Mouse (Mus musculus): Measurements from ENCODE around the gene Rtn4ip1. TPM values are rescaled to one million over a fixed set of nuclear protein-coding genes. Genes with fewer than 3 reads are reported as not detected.

Rtn4ip1 gene
- polyA plus RNA-seq, 1 experiment, result 7.9 TPM

- H3ac ChIP-seq (ENCODE audit: control insufficient read depth, insufficient read length, low read depth), result no peak overlapping the region
- no peaks in the 10 kb centered on the region for H3K79me2 ChIP-seq (ENCODE audit: control insufficient read depth, insufficient read depth)
- H3K36me3 ChIP-seq (ENCODE audit: control insufficient read depth, insufficient read depth), result peaks cover 43% of the 10 kb centered on the region
- H3K4me3 ChIP-seq (ENCODE audit: insufficient read depth, poor library complexity, severe bottlenecking), result no peak overlapping the region
- no peaks in the 10 kb centered on the region for H3K79me3 ChIP-seq (ENCODE audit: low read depth)
- TF ChIP-seq MAX (IDR thresholded peaks at IDR 0.05) (no peak), CEBPB (IDR thresholded peaks at IDR 0.05; ENCODE audit: low read depth) (no peak), MYOG (IDR thresholded peaks at IDR 0.05; ENCODE audit: control insufficient read depth, extremely low read depth, insufficient read length) (no peak), USF1 (IDR thresholded peaks at IDR 0.05; ENCODE audit: low read depth) (no peak), FOSL1 (IDR thresholded peaks at IDR 0.05; ENCODE audit: insufficient read depth, low read length, poor library complexity, severe bottlenecking) (no peak)
- no peaks in the 10 kb centered on the region for H3K27me3 ChIP-seq (ENCODE audit: control insufficient read depth, insufficient read depth, insufficient read length)
These were observed 27.0 kb downstream of the Rtn4ip1 start for GRCm38 (mm10) chr10:43928596-43928995.

GRCm38 (mm10) chr10:43939136-43939662 is 37.6 kb downstream of the Rtn4ip1 start:
- Histone ChIP-seq H3K79me3 (ENCODE audit: low read depth) (no peaks in the 10 kb centered on the region), H3K27me3 (ENCODE audit: control insufficient read depth, insufficient read depth, insufficient read length) (no peaks in the 10 kb centered on the region), H3K36me3 (ENCODE audit: control insufficient read depth, insufficient read depth) (peaks cover 30% of the 10 kb centered on the region), H3ac (ENCODE audit: control insufficient read depth, insufficient read length, low read depth) (no peak overlapping the region), H3K79me2 (ENCODE audit: control insufficient read depth, insufficient read depth) (no peaks in the 10 kb centered on the region), H3K4me3 (ENCODE audit: insufficient read depth, poor library complexity, severe bottlenecking) (no peak overlapping the region)
- TF ChIP-seq FOSL1 (IDR thresholded peaks at IDR 0.05; ENCODE audit: insufficient read depth, low read length, poor library complexity, severe bottlenecking) (no peak), MAX (IDR thresholded peaks at IDR 0.05) (no peak), USF1 (IDR thresholded peaks at IDR 0.05; ENCODE audit: low read depth) (no peak), MYOG (IDR thresholded peaks at IDR 0.05; ENCODE audit: control insufficient read depth, extremely low read depth, insufficient read length) (no peak), CEBPB (IDR thresholded peaks at IDR 0.05; ENCODE audit: low read depth) (no peak), MYOD1 (IDR thresholded peaks at IDR 0.05; ENCODE audit: control insufficient read depth, insufficient read length, low read depth) (no peak), CTCF (IDR thresholded peaks at IDR 0.05; ENCODE audit: control insufficient read depth, insufficient read depth, insufficient read length) (no peak)

- no peak for TF ChIP-seq CTCF (IDR thresholded peaks at IDR 0.05; ENCODE audit: control insufficient read depth, insufficient read depth, insufficient read length)
- TF ChIP-seq CEBPB (IDR thresholded peaks at IDR 0.05; ENCODE audit: low read depth), result no peak
- TF ChIP-seq MAX (IDR thresholded peaks at IDR 0.05), result no peak
- TF ChIP-seq USF1 (IDR thresholded peaks at IDR 0.05; ENCODE audit: low read depth), result no peak
- no peak for TF ChIP-seq MYOG (IDR thresholded peaks at IDR 0.05; ENCODE audit: control insufficient read depth, extremely low read depth, insufficient read length)
- TF ChIP-seq FOSL1 (IDR thresholded peaks at IDR 0.05; ENCODE audit: insufficient read depth, low read length, poor library complexity, severe bottlenecking), result no peak
- TF ChIP-seq MYOD1 (IDR thresholded peaks at IDR 0.05; ENCODE audit: control insufficient read depth, insufficient read length, low read depth), result no peak
- H3K79me3 ChIP-seq (ENCODE audit: low read depth), result no peaks in the 10 kb centered on the region
- no peaks in the 10 kb centered on the region for H3K27me3 ChIP-seq (ENCODE audit: control insufficient read depth, insufficient read depth, insufficient read length)
- H3ac ChIP-seq (ENCODE audit: control insufficient read depth, insufficient read length, low read depth), result no peak overlapping the region
- peaks cover 27% of the 10 kb centered on the region for H3K36me3 ChIP-seq (ENCODE audit: control insufficient read depth, insufficient read depth)
- no peak overlapping the region for H3K4me3 ChIP-seq (ENCODE audit: insufficient read depth, poor library complexity, severe bottlenecking)
- no peaks in the 10 kb centered on the region for H3K79me2 ChIP-seq (ENCODE audit: control insufficient read depth, insufficient read depth)
These were observed 42.1 kb downstream of the Rtn4ip1 start for GRCm38 (mm10) chr10:43943736-43944135.

- H3ac ChIP-seq (ENCODE audit: control insufficient read depth, insufficient read length, low read depth), result no peak overlapping the region
- H3K4me3 ChIP-seq (ENCODE audit: insufficient read depth, poor library complexity, severe bottlenecking), result no peak overlapping the region
- H3K27me3 ChIP-seq (ENCODE audit: control insufficient read depth, insufficient read depth, insufficient read length), result no peaks in the 10 kb centered on the region
- no peaks in the 10 kb centered on the region for H3K79me3 ChIP-seq (ENCODE audit: low read depth)
- no peak for TF ChIP-seq MYOG (IDR thresholded peaks at IDR 0.05; ENCODE audit: control insufficient read depth, extremely low read depth, insufficient read length)
- no peak for TF ChIP-seq USF1 (IDR thresholded peaks at IDR 0.05; ENCODE audit: low read depth)
- no peak for TF ChIP-seq FOSL1 (IDR thresholded peaks at IDR 0.05; ENCODE audit: insufficient read depth, low read length, poor library complexity, severe bottlenecking)
- no peak for TF ChIP-seq CTCF (IDR thresholded peaks at IDR 0.05; ENCODE audit: control insufficient read depth, insufficient read depth, insufficient read length)
- TF ChIP-seq CEBPB (IDR thresholded peaks at IDR 0.05; ENCODE audit: low read depth), result no peak
- TF ChIP-seq MYOD1 (IDR thresholded peaks at IDR 0.05; ENCODE audit: control insufficient read depth, insufficient read length, low read depth), result no peak
- TF ChIP-seq MAX (IDR thresholded peaks at IDR 0.05), result no peak
- peaks cover 42% of the 10 kb centered on the region for H3K36me3 ChIP-seq (ENCODE audit: control insufficient read depth, insufficient read depth)
- no peaks in the 10 kb centered on the region for H3K79me2 ChIP-seq (ENCODE audit: control insufficient read depth, insufficient read depth)
These were observed 43.8 kb downstream of the Rtn4ip1 start for GRCm38 (mm10) chr10:43945435-43945834.

- H3ac ChIP-seq (ENCODE audit: control insufficient read depth, insufficient read length, low read depth), result no peak overlapping the region
- no peak overlapping the region for H3K4me3 ChIP-seq (ENCODE audit: insufficient read depth, poor library complexity, severe bottlenecking)
- no peak for TF ChIP-seq MAX (IDR thresholded peaks at IDR 0.05)
- TF ChIP-seq CTCF (IDR thresholded peaks at IDR 0.05; ENCODE audit: control insufficient read depth, insufficient read depth, insufficient read length), result peak; percentile 73
- no peak for TF ChIP-seq CEBPB (IDR thresholded peaks at IDR 0.05; ENCODE audit: low read depth)
- no peak for TF ChIP-seq FOSL1 (IDR thresholded peaks at IDR 0.05; ENCODE audit: insufficient read depth, low read length, poor library complexity, severe bottlenecking)
- H3K36me3 ChIP-seq (ENCODE audit: control insufficient read depth, insufficient read depth), result peaks cover 90% of the 10 kb centered on the region
- H3K27me3 ChIP-seq (ENCODE audit: control insufficient read depth, insufficient read depth, insufficient read length), result no peaks in the 10 kb centered on the region
- H3K79me2 ChIP-seq (ENCODE audit: control insufficient read depth, insufficient read depth), result no peaks in the 10 kb centered on the region
- H3K79me3 ChIP-seq (ENCODE audit: low read depth), result no peaks in the 10 kb centered on the region
These were observed 52.3 kb downstream of the Rtn4ip1 start for GRCm38 (mm10) chr10:43953942-43954341.

GRCm38 (mm10) chr10:43964943-43965342 is 63.3 kb downstream of the Rtn4ip1 start:
- no peaks in the 10 kb centered on the region for H3K27me3 ChIP-seq (ENCODE audit: control insufficient read depth, insufficient read depth, insufficient read length)
- no peak for TF ChIP-seq FOSL1 (IDR thresholded peaks at IDR 0.05; ENCODE audit: insufficient read depth, low read length, poor library complexity, severe bottlenecking)
- no peak for TF ChIP-seq CEBPB (IDR thresholded peaks at IDR 0.05; ENCODE audit: low read depth)
- TF ChIP-seq CTCF (IDR thresholded peaks at IDR 0.05; ENCODE audit: control insufficient read depth, insufficient read depth, insufficient read length), result no peak
- TF ChIP-seq MYOG (IDR thresholded peaks at IDR 0.05; ENCODE audit: control insufficient read depth, extremely low read depth, insufficient read length), result no peak
- no peak for TF ChIP-seq MAX (IDR thresholded peaks at IDR 0.05)
- no peak for TF ChIP-seq USF1 (IDR thresholded peaks at IDR 0.05; ENCODE audit: low read depth)
- TF ChIP-seq MYOD1 (IDR thresholded peaks at IDR 0.05; ENCODE audit: control insufficient read depth, insufficient read length, low read depth), result no peak
- H3K4me3 ChIP-seq (ENCODE audit: insufficient read depth, poor library complexity, severe bottlenecking), result no peak overlapping the region
- no peaks in the 10 kb centered on the region for H3K79me3 ChIP-seq (ENCODE audit: low read depth)
- H3K79me2 ChIP-seq (ENCODE audit: control insufficient read depth, insufficient read depth), result no peaks in the 10 kb centered on the region
- peaks cover 82% of the 10 kb centered on the region for H3K36me3 ChIP-seq (ENCODE audit: control insufficient read depth, insufficient read depth)
- no peak overlapping the region for H3ac ChIP-seq (ENCODE audit: control insufficient read depth, insufficient read length, low read depth)

Data from C2C12 (cell line).